Mouse (Mus musculus) testis, postnatal 14 days (tissue): ENCODE results near the gene Tent5c.
A peak's percentile ranks its signal among the peaks of the same experiment; 100 is the strongest.

ENCODE experiments used
- DNase-seq: peaks from one replicate; pipeline ENCODE4 v3.0.0; 2021; ENCODE audit warnings: low spot score

The Tent5c gene

GRCm38 (mm10) chr3:100489133-100490009 is at the start of gene Tent5c:
Gene Tent5c (minus strand): TSS chr3:100489324.
- DNase-seq: peak; percentile 95

GRCm38 (mm10) chr3:100536686-100537085 is 47.6 kb upstream of the Tent5c start:
- no peak for DNase-seq

GRCm38 (mm10) chr3:100535902-100536301 is 46.8 kb upstream of the Tent5c start:
- no peak for DNase-seq

GRCm38 (mm10) chr3:100535298-100535697 is 46.2 kb upstream of the Tent5c start:
- no peak for DNase-seq

- no peak for DNase-seq
Measured at GRCm38 (mm10) chr3:100534394-100534793, 45.3 kb upstream of the Tent5c start.

- DNase-seq: no peak
Measured at GRCm38 (mm10) chr3:100533429-100533828, 44.3 kb upstream of the Tent5c start.

- no peak for DNase-seq
Measured at GRCm38 (mm10) chr3:100530919-100531318, 41.8 kb upstream of the Tent5c start.

- no peak for DNase-seq
Measured at GRCm38 (mm10) chr3:100530244-100530788, 41.2 kb upstream of the Tent5c start.

- DNase-seq: no peak
Measured at GRCm38 (mm10) chr3:100522671-100523070, 33.5 kb upstream of the Tent5c start.

- DNase-seq: no peak
Measured at GRCm38 (mm10) chr3:100521626-100522025, 32.5 kb upstream of the Tent5c start.

GRCm38 (mm10) chr3:100515754-100516141 is 26.6 kb upstream of the Tent5c start:
- DNase-seq: no peak

- no peak for DNase-seq
Measured at GRCm38 (mm10) chr3:100515093-100515753, 26.1 kb upstream of the Tent5c start.

- DNase-seq: no peak
Measured at GRCm38 (mm10) chr3:100507174-100507573, 18.1 kb upstream of the Tent5c start.

- DNase-seq: no peak
Measured at GRCm38 (mm10) chr3:100506715-100507114, 17.6 kb upstream of the Tent5c start.

GRCm38 (mm10) chr3:100503882-100504281 is 14.8 kb upstream of the Tent5c start:
- no peak for DNase-seq

GRCm38 (mm10) chr3:100502516-100502915 is 13.4 kb upstream of the Tent5c start:
- DNase-seq: no peak

- no peak for DNase-seq
Measured at GRCm38 (mm10) chr3:100501899-100502298, 12.8 kb upstream of the Tent5c start.

GRCm38 (mm10) chr3:100496081-100496480 is 7.0 kb upstream of the Tent5c start:
- no peak for DNase-seq

GRCm38 (mm10) chr3:100495456-100495855 is 6.3 kb upstream of the Tent5c start:
- no peak for DNase-seq

- DNase-seq: no peak
Measured at GRCm38 (mm10) chr3:100494912-100495311, 5.8 kb upstream of the Tent5c start.

GRCm38 (mm10) chr3:100490010-100490300 is 831 bp upstream of the Tent5c start:
- no peak for DNase-seq

- DNase-seq: peak; percentile 48
Measured at GRCm38 (mm10) chr3:100488251-100489132, 632 bp downstream of the Tent5c start.
